Mouse (Mus musculus) G1E (cell line): ENCODE data around the gene Gtpbp8. TPM values are rescaled to one million over a fixed set of nuclear protein-coding genes. Genes with fewer than 3 reads are reported as not detected.

ENCODE experiments used
- ATAC-seq: 2 replicates; pipeline ENCODE4 v1.8.0; 2016; ENCODE audit warnings: mild to moderate bottlenecking; ENCODE audit not compliant: insufficient number of reproducible peaks, poor library complexity, low FRiP score, severe bottlenecking; ENCODE audit errors: extremely low read depth
- DNase-seq: peaks from one replicate; pipeline ENCODE4 v3.0.0; 2012; ENCODE audit warnings: low spot score
- H3K27me3 ChIP-seq: 2 replicates; pipeline ENCODE4 v1.6.1; 2012; ENCODE audit warnings: mild to moderate bottlenecking, low read length, inconsistent platforms; ENCODE audit not compliant: insufficient read depth
- H3K36me3 ChIP-seq: replicated peaks from 2 replicates; pipeline ENCODE3; 2012; ENCODE audit warnings: mild to moderate bottlenecking, inconsistent platforms
- H3K4me1 ChIP-seq: 2 replicates; pipeline ENCODE4 v1.6.1; 2012; ENCODE audit warnings: low read depth, low read length, inconsistent platforms, mixed read lengths; ENCODE audit not compliant: insufficient read depth
- H3K4me3 ChIP-seq: 2 replicates; pipeline ENCODE4 v1.5.1; 2012; ENCODE audit warnings: low read depth, mild to moderate bottlenecking, inconsistent platforms, low read length, moderate library complexity, mixed read lengths
- H3K9me3 ChIP-seq: replicated peaks from 2 replicates; pipeline ENCODE4 v1.6.1; 2012; ENCODE audit warnings: inconsistent platforms
- CTCF ChIP-seq: IDR thresholded peaks from 2 replicates; pipeline ENCODE4 v1.5.1; 2012; ENCODE audit warnings: low read depth, low read length, inconsistent platforms, mixed read lengths
- GATA1 ChIP-seq: IDR thresholded peaks from 2 replicates; pipeline ENCODE4 v1.6.1; 2012; ENCODE audit warnings: borderline replicate concordance, low read length, inconsistent platforms, mixed read lengths
- GATA2 ChIP-seq: IDR thresholded peaks from 2 replicates; pipeline ENCODE4 v1.6.1; 2012; ENCODE audit warnings: low read depth, low read length, inconsistent platforms, borderline replicate concordance
- POLR2AphosphoS5 ChIP-seq: IDR thresholded peaks from 2 replicates; pipeline ENCODE4 v1.6.1; 2012; ENCODE audit warnings: low read depth, low read length, inconsistent platforms; ENCODE audit not compliant: insufficient replicate concordance
- TAL1 ChIP-seq: conservative IDR thresholded peaks from 2 replicates; pipeline ENCODE4 v1.6.1; 2012; ENCODE audit warnings: low read depth, low read length, inconsistent platforms, mixed read lengths
- polyA plus RNA-seq: library from polyadenylated mRNA; stranded (reverse); fragments of >175 nt; gene quantifications from 2 replicates; pipeline ENCODE4 v1.2.3, GENCODE M21; 2012
- total RNA-seq, 2 experiments: library from RNA; stranded (forward) in 1 of 2; stranded (reverse) in 1 of 2; fragments of 200-1000 nt in 1 of 2; fragments of >200 nt in 1 of 2; fragmentation: Nextera tagmentation in 1 of 2; gene quantifications; 2 replicates each; pipeline ENCODE4 v1.2.3; 2014 to 2017

The Gtpbp8 gene
- total and polyA plus RNA-seq, 3 experiments, result 26.4 to 41.9 (median 26.6) TPM

DNA sequence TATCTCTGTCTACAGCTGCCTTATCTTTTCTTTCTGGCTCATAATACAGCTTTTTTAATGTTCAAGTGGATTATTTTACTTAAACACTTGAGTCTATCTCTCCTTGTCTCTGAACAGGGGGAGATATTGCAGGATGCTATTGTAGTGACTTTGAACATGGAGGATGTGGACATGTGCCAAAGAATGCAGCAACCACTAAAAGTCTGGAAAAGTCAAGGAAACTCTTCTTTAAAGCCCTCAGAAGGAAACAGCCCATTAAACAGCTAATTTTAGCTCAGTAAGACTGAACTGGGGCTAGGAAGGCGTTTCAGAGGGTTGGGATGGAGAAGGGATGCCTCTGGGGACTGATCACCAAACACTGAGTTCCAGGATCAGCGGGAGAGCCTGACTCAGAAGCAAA lies 23.5 kb downstream of the Gtpbp8 start:
- peaks cover 37% of the 10 kb centered on the region for H3K36me3 ChIP-seq
- no peak for ATAC-seq

DNA sequence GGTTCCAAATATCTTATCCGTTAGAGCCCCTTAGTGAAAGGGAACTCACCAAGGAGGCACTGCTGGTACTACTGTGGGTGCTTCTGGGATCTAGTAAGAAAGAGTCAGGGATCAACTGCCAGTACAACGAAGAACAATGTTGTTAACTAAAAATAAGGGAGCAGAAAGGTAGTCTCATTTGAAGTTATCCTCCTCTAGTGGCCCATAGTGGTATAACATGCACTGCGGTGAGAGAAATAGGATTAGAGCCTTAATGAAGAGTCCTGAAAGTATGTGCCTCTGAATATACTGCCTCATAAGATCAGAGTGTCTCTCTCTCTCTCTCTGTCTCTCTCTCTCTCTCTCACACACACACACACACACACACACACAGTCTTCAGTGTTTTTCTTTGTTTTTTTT lies 25.6 kb downstream of the Gtpbp8 start:
- no peak for ATAC-seq
- no peak for DNase-seq
- TF ChIP-seq CTCF, result peak; percentile 83
- TF ChIP-seq GATA1, result no peak

More for the DNA sequence above, 23.5 kb downstream of the Gtpbp8 start:
- Histone ChIP-seq H3K4me1 (peaks cover 39% of the 10 kb centered on the region), H3K27me3 (no peaks in the 10 kb centered on the region), H3K4me3 (no peak overlapping the region), H3K9me3 (no peaks in the 10 kb centered on the region)
- no peak for DNase-seq
- TF ChIP-seq TAL1, result no peak
- no peak for TF ChIP-seq CTCF
- no peak for TF ChIP-seq GATA2
- TF ChIP-seq GATA1, result no peak

DNA sequence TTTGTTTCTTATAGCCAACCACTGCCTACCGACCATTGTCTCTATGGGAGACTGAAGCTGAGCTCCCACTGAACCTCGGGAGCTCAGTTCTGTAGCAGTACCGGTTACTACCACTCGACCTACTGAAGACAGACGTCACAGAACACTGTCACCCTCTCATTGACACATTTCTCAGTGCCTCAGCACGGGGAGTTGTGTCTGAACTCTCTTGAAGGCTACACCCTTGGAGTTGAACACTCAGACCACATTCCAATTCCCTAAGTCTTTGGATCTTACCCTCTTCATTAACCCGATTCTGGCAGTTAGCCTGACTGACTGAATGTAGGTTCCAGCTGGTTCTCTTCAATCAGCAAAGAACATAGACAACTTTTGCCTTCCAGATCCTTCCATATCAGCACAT lies 26.8 kb downstream of the Gtpbp8 start:
- Histone ChIP-seq H3K4me3 (no peak overlapping the region), H3K4me1 (peaks cover 15% of the 10 kb centered on the region), H3K36me3 (peaks cover 25% of the 10 kb centered on the region), H3K27me3 (no peaks in the 10 kb centered on the region), H3K9me3 (no peaks in the 10 kb centered on the region)
- DNase-seq, result no peak
- ATAC-seq, result no peak
- TF ChIP-seq TAL1 (no peak), CTCF (no peak), POLR2AphosphoS5 (no peak), GATA1 (no peak), GATA2 (no peak)

More for the DNA sequence above, 25.6 kb downstream of the Gtpbp8 start:
- Histone ChIP-seq H3K36me3 (peaks cover 25% of the 10 kb centered on the region), H3K4me3 (no peak overlapping the region), H3K27me3 (no peaks in the 10 kb centered on the region), H3K9me3 (no peaks in the 10 kb centered on the region), H3K4me1 (peaks cover 18% of the 10 kb centered on the region)

DNA sequence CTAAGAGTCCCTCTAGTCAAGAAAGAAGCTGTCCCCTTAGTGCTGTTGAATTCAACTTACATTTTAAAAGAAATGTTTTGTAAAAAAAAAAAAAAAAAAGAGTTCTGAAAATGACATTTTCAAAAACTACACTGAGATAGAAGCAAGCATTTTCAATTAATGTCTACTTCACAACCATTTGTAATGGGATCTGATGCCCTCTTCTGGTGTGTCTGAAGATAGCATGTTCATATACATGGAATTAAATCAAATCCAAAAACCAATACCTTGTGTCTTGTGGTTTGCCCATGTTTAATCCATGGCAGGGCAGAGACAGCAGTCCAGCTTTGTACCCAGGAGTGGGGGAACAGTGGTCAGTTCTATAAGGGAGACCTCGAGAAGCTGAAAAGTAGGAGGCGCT lies 28.3 kb downstream of the Gtpbp8 start:
- DNase-seq, result no peak

DNA sequence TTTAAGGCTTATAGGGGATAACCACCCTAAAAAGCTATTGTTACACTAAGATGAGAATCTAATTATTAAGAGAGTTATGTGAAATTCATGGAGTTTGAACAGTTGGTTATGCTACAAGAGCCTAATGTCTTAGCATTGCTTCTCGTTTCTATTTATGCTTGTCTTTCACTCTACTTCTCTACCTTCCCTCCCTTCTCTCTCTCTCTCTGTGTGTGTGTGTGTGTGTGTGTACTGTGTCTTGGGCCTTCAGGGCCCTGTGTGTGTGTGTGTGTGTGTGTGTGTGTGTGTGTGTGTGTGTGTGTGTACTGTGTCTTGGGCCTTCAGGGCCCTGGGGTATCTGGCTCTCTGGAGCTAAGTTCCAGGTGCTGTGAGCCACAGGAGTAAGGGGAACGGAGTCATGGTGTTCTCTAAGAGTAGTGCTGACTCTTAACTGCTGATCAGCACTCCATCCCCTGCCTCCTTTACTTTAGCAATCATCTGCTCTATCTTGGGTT lies 29.0 kb downstream of the Gtpbp8 start:
- DNase-seq (no peak), ATAC-seq (no peak)
- no peak for TF ChIP-seq POLR2AphosphoS5
- TF ChIP-seq CTCF, result no peak
- no peak for TF ChIP-seq TAL1
- TF ChIP-seq GATA2, result no peak
- TF ChIP-seq GATA1, result no peak

More for the DNA sequence above, 28.3 kb downstream of the Gtpbp8 start:
- no peak for TF ChIP-seq GATA2
- TF ChIP-seq CTCF, result no peak
- no peak for TF ChIP-seq TAL1
- no peak for TF ChIP-seq GATA1
- no peak for ATAC-seq
- H3K4me1 ChIP-seq, result peaks cover 7% of the 10 kb centered on the region
- H3K9me3 ChIP-seq, result no peaks in the 10 kb centered on the region
- peaks cover 24% of the 10 kb centered on the region for H3K36me3 ChIP-seq
- no peak overlapping the region for H3K4me3 ChIP-seq
- H3K27me3 ChIP-seq, result no peaks in the 10 kb centered on the region

DNA sequence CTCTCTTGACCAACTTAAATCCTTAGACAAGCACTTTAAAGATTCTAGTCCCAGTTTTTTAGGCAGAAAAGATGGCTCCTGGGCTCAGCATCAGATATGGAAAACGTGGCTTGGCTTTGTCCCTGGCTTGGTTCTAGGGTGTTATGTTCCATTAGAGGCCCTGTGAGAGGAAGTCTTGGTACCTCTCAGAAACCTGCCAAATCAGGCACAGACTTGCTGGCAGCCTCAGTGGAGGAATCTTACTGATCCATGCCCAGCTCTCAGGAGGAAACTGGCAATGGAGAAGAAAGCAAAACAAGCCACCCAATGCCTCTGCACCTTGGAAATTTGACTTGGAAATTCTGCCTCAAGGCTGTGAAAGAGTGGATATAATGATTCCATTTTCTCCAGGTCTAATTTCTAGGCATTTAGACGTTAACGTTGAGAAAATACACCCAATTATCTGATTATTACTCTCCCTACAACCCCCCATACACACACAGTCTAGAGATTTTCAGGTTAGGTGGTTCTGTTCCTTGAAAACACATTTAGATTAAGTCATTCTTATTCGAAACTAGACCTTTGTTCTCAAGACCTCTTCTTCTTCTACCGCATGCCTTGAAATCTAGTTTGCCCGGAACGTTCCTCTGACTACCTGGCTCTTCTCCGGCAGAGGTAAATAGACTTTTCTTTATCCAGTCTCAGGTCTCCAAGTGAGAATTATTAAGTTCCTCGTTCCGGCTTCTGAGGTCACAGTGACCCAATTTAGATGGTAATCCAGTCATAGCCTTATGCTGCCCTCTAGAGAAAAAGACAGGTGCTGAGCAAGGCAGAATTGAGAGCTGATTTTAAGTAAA lies 29.6 kb downstream of the Gtpbp8 start:
- H3K9me3 ChIP-seq, result no peaks in the 10 kb centered on the region
- ATAC-seq (peak; percentile 54), DNase-seq (no peak)
- H3K4me1 ChIP-seq, result no peaks in the 10 kb centered on the region
- H3K36me3 ChIP-seq, result peaks cover 23% of the 10 kb centered on the region
- H3K27me3 ChIP-seq, result no peaks in the 10 kb centered on the region
- TF ChIP-seq GATA1 (no peak), CTCF (no peak), GATA2 (no peak)
- H3K4me3 ChIP-seq, result no peak overlapping the region

More for the DNA sequence above, 29.0 kb downstream of the Gtpbp8 start:
- H3K27me3 ChIP-seq, result no peaks in the 10 kb centered on the region
- no peaks in the 10 kb centered on the region for H3K9me3 ChIP-seq
- H3K4me3 ChIP-seq, result no peak overlapping the region
- 0 out of 2 replicates have a peak, but pooled peaks cover under 1% of the 10 kb centered on the region for H3K4me1 ChIP-seq
- peaks cover 23% of the 10 kb centered on the region for H3K36me3 ChIP-seq

DNA sequence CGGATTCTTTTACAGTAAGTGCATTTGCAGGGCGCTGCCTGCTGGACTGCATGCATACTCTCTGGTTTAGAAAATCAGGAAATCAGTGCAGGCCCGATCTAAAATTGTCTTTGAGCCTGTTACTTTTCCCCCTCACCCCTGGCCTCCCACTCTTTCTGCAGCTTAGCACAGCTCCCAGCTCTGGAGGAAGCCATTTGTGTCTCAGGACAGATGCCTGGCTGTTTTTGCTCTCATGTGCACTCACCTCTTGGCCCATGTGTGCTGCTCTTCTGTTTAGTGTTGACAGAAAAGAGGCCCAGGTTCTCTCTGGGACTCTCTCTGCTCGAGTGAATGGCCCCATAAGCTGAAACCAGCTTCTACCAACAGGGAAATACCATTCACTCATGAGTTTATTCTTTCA lies 42.7 kb downstream of the Gtpbp8 start:
- no peak for ATAC-seq
- no peak for DNase-seq
- TF ChIP-seq GATA2, result no peak
- TF ChIP-seq GATA1, result no peak
- no peak for TF ChIP-seq TAL1
- no peak for TF ChIP-seq POLR2AphosphoS5
- no peak for TF ChIP-seq CTCF
- Histone ChIP-seq H3K4me1 (no peaks in the 10 kb centered on the region), H3K9me3 (no peaks in the 10 kb centered on the region), H3K27me3 (peaks cover 19% of the 10 kb centered on the region), H3K4me3 (no peak overlapping the region), H3K36me3 (no peaks in the 10 kb centered on the region)
